Mouse (Mus musculus) lung, adult 10 weeks (tissue): ENCODE data around the gene Itln1. TPM values are rescaled to one million over a fixed set of nuclear protein-coding genes. Genes with fewer than 3 reads are reported as not detected.

ENCODE experiments used
- polyA plus RNA-seq: library from polyadenylated mRNA; stranded (reverse); fragments of 350-450 nt; fragmentation: Illumina TruSeq; extraction: RNeasy Lipid Tissue Mini Kit (QIAGEN cat#74804); gene quantifications from one replicate; pipeline ENCODE4 v1.2.3, GENCODE M21; 2014; ENCODE audit warnings: low read depth, low replicate concordance; ENCODE audit not compliant: insufficient read depth

Itln1 gene
- polyA plus RNA-seq = not detected

DNA sequence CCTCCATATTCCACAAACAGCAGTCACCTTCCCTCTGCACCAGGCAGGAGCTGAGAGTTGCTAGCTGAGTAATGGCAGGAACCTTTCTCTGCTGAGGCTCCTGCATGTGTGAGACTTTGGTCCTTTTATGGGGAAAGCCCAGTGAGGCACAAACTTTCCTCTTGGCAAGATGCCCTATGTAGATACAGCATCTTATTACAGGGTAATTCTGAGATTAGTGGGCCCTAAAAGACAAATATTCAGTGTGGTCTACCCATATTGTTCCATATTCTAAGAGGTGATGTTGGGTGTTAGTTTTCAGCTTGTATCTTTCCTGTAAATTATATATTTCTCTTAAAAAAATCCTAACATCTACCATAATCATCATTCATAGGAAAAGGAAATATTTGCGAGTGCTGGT lies at the start of gene Itln1:
TSS of gene Itln1 (minus strand) at position 101 of the 400 bp plus-strand sequence.

DNA sequence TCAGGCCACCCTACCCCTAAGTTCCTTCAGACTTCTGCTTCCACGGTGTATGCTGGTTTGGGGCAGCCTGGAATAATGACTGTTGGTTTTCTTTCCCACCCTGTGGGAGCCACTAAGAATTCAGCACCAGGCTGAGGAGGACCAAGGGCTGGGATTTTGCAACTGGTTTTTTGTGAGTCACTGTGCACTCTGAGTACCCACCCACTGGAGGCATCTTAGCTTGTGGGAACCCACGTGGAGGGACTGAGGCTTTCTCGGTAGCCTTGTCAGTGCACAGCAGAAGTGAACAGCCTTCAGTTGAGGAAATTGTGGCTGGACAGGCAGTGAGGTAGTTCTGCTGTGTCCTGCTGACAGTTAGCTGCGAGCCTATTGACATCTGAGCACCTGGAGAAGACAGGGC lies 23.8 kb upstream of the Itln1 start, which contains the start of gene Cd244a:
TSS of gene Cd244a (plus strand) at position 296 of the 400 bp plus-strand sequence.

DNA sequence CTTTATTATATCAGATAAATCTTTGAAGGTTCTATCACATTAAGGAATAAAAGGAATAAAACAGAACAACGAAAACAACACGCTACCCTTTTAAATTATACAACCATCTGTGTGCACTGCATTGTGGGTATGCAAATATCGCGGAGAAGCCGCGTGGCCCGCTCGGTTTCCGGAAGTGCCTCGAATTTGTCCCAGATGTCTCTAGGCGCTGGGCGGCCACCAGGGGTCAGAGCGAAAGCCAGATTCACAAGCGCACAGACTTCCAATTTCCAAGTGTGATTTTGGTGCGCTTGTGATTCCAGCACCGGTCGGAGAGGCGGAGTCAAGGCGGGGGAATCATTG lies 31.9 kb downstream of the Itln1 start, which contains the start of gene Alyref2:
TSS of gene Alyref2 (plus strand) at position 229 of the 342 bp plus-strand sequence.

Other genes starting within 250 kb of the Itln1 start
- gene Usp21, start 247.3 kb downstream of the Itln1 start, polyA plus RNA-seq = 24.7 TPM
- 102 TPM for gene Ufc1, start 240.3 kb downstream of the Itln1 start, polyA plus RNA-seq
- 26.5 TPM for gene Dedd, start 206.1 kb downstream of the Itln1 start, polyA plus RNA-seq
- 33.3 TPM for gene Nit1, start 189.6 kb downstream of the Itln1 start, polyA plus RNA-seq
- 79.6 TPM for gene Pfdn2, start 189.6 kb downstream of the Itln1 start, polyA plus RNA-seq
- 1.1 TPM for gene Klhdc9, start 174.5 kb downstream of the Itln1 start, polyA plus RNA-seq
- gene Nectin4, start 165.2 kb downstream of the Itln1 start, polyA plus RNA-seq = 6.3 TPM
- gene Arhgap30, start 146.3 kb downstream of the Itln1 start, polyA plus RNA-seq = 9.8 TPM
- gene Usf1, start 124.0 kb downstream of the Itln1 start, polyA plus RNA-seq = 86.9 TPM
- 19.4 TPM for gene Tstd1, start 116.4 kb downstream of the Itln1 start, polyA plus RNA-seq
- 120 TPM for gene F11r, start 97.8 kb downstream of the Itln1 start, polyA plus RNA-seq
- gene Alyref2, start 31.8 kb downstream of the Itln1 start, polyA plus RNA-seq = 4.7 TPM
- gene Cd244a, start 23.9 kb upstream of the Itln1 start, polyA plus RNA-seq = 2.3 TPM
- gene Ly9, start 72.1 kb upstream of the Itln1 start, polyA plus RNA-seq = 7.1 TPM
- gene Slamf7, start 117.7 kb upstream of the Itln1 start, polyA plus RNA-seq = 3.2 TPM
- gene Cd48, start 146.7 kb upstream of the Itln1 start, polyA plus RNA-seq = 28.8 TPM
- gene Slamf1, start 231.8 kb upstream of the Itln1 start, polyA plus RNA-seq = 0.55 TPM